Mouse (Mus musculus) ES-E14 (cell line): ENCODE measurements around the gene Kank1.

Source experiments
- CHD2 ChIP-seq: IDR thresholded peaks from 2 replicates; pipeline ENCODE4 v1.6.1; 2014; ENCODE audit warnings: mild to moderate bottlenecking, low read depth, low read length, inconsistent platforms
- HCFC1 ChIP-seq: IDR thresholded peaks from 2 replicates; pipeline ENCODE4 v1.6.1; 2012; ENCODE audit warnings: low read length, inconsistent platforms, borderline replicate concordance; ENCODE audit not compliant: insufficient read depth
- MAFK ChIP-seq: IDR thresholded peaks from 2 replicates; pipeline ENCODE4 v1.6.1; 2014; ENCODE audit warnings: mild to moderate bottlenecking, low read depth, low read length, inconsistent platforms; ENCODE audit not compliant: insufficient read depth
- ZC3H11A ChIP-seq: IDR thresholded peaks from 2 replicates; pipeline ENCODE4 v1.6.1; 2012; ENCODE audit warnings: low read depth, mild to moderate bottlenecking, inconsistent platforms, low read length, borderline replicate concordance

GRCm38 (mm10) chr19:25310989-25311388, 74.2 kb downstream of the Kank1 start:
- TF ChIP-seq ZC3H11A: no peak
- TF ChIP-seq HCFC1: no peak
- TF ChIP-seq CHD2: no peak
- TF ChIP-seq MAFK: no peak
